Mouse (Mus musculus) heart, embryonic 13.5 days (tissue): ENCODE measurements around the gene Sgta. TPM values are rescaled to one million over a fixed set of nuclear protein-coding genes. Genes with fewer than 3 reads are reported as not detected.

Source experiments
- ATAC-seq: fragments of 200-750 bp; cut with Nextera tagmentation; 2 replicates; pipeline ENCODE4 v1.8.0; 2017; ENCODE audit warnings: moderate TSS enrichment; ENCODE audit not compliant: insufficient number of reproducible peaks, low FRiP score, low TSS enrichment; ENCODE audit errors: extremely low read depth
- H3K27ac ChIP-seq: fragments of 300-500 bp; sonication (generic); replicated peaks from 2 replicates; pipeline ENCODE4 v1.5.1; 2015; ENCODE audit warnings: moderate library complexity, mild to moderate bottlenecking, inconsistent platforms
- H3K27me3 ChIP-seq: fragments of 300-500 bp; sonication (generic); replicated peaks from 2 replicates; pipeline ENCODE4 v1.6.1; 2015; ENCODE audit warnings: mild to moderate bottlenecking, inconsistent platforms
- H3K36me3 ChIP-seq: fragments of 300-500 bp; sonication (generic); 2 replicates; pipeline ENCODE4 v1.6.1; 2015; ENCODE audit warnings: mild to moderate bottlenecking, inconsistent platforms
- H3K4me1 ChIP-seq: fragments of 300-500 bp; sonication (generic); 2 replicates; pipeline ENCODE4 v1.6.1; 2015; ENCODE audit warnings: inconsistent platforms
- H3K4me2 ChIP-seq: fragments of 300-500 bp; sonication (generic); 2 replicates; pipeline ENCODE4 v1.6.1; 2015; ENCODE audit warnings: inconsistent platforms, mild to moderate bottlenecking, moderate library complexity
- H3K4me3 ChIP-seq: fragments of 300-500 bp; sonication (generic); 2 replicates; pipeline ENCODE4 v1.5.1; 2015; ENCODE audit warnings: moderate library complexity, mild to moderate bottlenecking, inconsistent platforms
- H3K9ac ChIP-seq: fragments of 300-500 bp; sonication (generic); 2 replicates; pipeline ENCODE4 v1.6.1; 2015; ENCODE audit warnings: inconsistent platforms, mild to moderate bottlenecking, moderate library complexity
- H3K9me3 ChIP-seq: fragments of 300-500 bp; sonication (generic); 2 replicates; pipeline ENCODE4 v1.6.1; 2016; ENCODE audit warnings: inconsistent platforms
- WGBS: fragments of 180-500 bp; shearing (Covaris S2); methylation state at CpG from one replicate; pipeline ENCODE4 v1.1.7; 2015; ENCODE audit warnings: mixed read lengths; 5-methylcytosine and 5-hydroxymethylcytosine counted together
- microRNA-seq: library from miRNA; unstranded; fragments of <30 nt; microRNA quantifications from one replicate; pipeline ENCODE4, GENCODE M21; 2016
- polyA plus RNA-seq: library from polyadenylated mRNA; unstranded; fragments of >200 nt; fragmentation: Nextera tagmentation; extraction: Ambion mirVana; gene quantifications from 2 replicates; pipeline ENCODE4 v1.2.1, GENCODE M21; 2015

Gene Sgta
- polyA plus RNA-seq, 1 experiment from 2014 or later = 152 TPM

DNA sequence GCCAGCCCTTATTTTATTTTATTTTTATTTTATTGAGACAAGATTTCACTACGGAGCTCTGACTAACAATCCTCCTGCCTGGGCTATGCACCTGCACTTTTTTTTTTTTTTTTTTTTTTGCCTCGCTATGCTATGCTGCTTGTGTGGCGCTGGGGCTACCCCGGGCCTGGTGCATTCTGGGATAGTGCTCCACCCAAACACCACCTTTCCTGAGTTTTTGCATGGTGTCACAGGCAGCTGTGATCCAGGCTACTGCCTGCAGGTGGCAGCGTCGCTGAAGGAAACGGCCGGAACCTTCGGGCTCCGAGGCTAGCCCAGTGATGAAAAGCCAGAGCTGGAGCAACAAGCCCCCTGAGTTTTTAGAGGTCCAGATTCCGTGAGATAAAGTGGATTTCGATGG is 61.2 kb downstream of the Sgta start:
- Histone ChIP-seq H3K4me1 (peaks cover 30% of the 10 kb centered on the region), H3K4me3 (no peak overlapping the region), H3K27me3 (peaks cover 65% of the 10 kb centered on the region), H3K27ac (no peak overlapping the region), H3K4me2 (no peak overlapping the region), H3K9ac (no peak overlapping the region), H3K9me3 (no peaks in the 10 kb centered on the region; the same call in 1 of the 2 replicates), H3K36me3 (no peaks in the 10 kb centered on the region)
- no peak for ATAC-seq
- WGBS = 11% methylated on average over 12 of the region's 12 CpGs

DNA sequence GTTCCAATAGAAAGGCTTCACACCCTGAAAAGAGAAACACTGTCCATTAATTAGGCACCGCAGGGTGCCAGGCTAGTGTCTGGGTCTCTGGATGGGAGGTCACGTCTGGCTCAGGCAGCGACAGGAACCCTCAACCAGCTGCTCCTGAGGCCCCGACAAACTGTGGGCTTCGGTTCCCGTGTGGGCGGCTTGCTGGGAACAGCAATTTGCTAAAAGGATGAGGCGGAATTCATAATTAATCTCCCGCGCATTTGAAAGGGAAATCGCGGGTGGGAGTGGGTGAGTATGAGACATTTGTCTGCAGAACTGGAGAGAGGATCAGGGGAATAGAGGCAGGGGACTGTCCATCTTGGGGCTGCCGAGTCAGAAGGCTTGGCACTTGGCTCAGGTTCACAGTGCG is 62.0 kb downstream of the Sgta start:
- H3K27me3 ChIP-seq = peaks cover 73% of the 10 kb centered on the region
- H3K9ac ChIP-seq = no peak overlapping the region
- ATAC-seq = no peak

GRCm38 (mm10) chr10:80997332-80997731 is 62.6 kb downstream of the Sgta start:
- Histone ChIP-seq H3K27ac (no peak overlapping the region), H3K9ac (no peak overlapping the region), H3K4me3 (no peak overlapping the region), H3K4me1 (peaks cover 30% of the 10 kb centered on the region), H3K27me3 (peaks cover 79% of the 10 kb centered on the region), H3K9me3 (no peaks in the 10 kb centered on the region; the same call in 1 of the 2 replicates), H3K4me2 (no peak overlapping the region), H3K36me3 (no peaks in the 10 kb centered on the region)
- 75% methylated on average over 8 of the region's 8 CpGs for WGBS
- no peak for ATAC-seq

More for the DNA sequence above, 62.0 kb downstream of the Sgta start:
- 36% methylated on average over 14 of the region's 14 CpGs for WGBS
- H3K4me1 ChIP-seq = peaks cover 30% of the 10 kb centered on the region
- H3K27ac ChIP-seq = no peak overlapping the region
- no peak overlapping the region for H3K4me2 ChIP-seq
- H3K36me3 ChIP-seq = no peaks in the 10 kb centered on the region
- no peak overlapping the region for H3K4me3 ChIP-seq
- H3K9me3 ChIP-seq = no peaks in the 10 kb centered on the region; the same call in 1 of the 2 replicates

DNA sequence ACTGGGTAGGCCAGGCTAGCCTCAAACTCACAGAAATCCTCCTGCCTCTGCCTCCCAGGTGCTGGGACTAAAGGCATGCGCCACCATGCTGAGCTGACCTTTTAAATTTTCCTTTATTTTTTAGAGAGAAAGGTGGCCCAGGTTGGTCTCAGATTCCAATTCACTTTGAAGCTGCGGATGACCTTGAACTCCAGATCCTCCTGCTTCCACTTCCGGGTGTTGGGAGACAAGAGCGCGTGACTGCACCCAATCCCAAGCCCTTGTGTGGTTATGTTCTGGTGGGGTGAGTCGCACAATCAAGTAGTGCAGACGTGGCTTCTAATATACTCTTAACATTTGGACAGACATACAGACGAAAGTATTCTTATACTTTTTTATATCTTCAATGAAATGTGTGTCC is 63.5 kb downstream of the Sgta start:
- ATAC-seq = no peak
- Histone ChIP-seq H3K9ac (no peak overlapping the region), H3K27me3 (peaks cover 79% of the 10 kb centered on the region), H3K36me3 (no peaks in the 10 kb centered on the region), H3K4me1 (peaks cover 27% of the 10 kb centered on the region), H3K27ac (no peak overlapping the region), H3K4me2 (no peak overlapping the region), H3K9me3 (no peaks in the 10 kb centered on the region; the same call in 1 of the 2 replicates), H3K4me3 (no peak overlapping the region)
- WGBS = 87% methylated on average over 8 of the region's 8 CpGs

DNA sequence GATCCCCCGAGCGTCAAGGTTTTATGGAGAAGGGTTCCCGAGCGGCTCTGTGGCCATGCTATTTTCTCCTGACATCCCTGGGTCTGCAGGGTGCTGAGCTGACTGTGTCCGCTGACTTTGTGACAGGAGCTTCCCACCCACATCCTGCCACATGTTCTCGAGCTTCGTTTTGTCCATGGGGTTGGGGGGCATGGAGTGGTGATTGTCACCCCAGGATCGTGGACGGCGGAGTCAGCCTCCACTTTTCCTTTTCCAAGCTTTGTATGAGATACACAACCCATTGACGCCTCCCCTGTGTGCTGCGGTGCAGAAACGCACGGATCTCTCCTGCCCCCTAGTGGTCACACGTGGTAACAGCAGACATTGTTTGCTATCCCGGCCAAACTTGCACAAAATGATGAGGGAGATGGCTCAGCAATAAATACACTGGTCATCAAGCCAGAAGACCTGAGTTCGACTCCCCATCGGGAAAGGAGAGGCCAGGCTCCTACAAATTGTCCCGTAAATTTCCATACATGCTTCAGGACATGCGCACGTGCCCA is 64.8 kb downstream of the Sgta start:
- Histone ChIP-seq H3K27ac (no peak overlapping the region), H3K4me2 (peak overlapping the region; percentile 51), H3K4me1 (peaks cover 14% of the 10 kb centered on the region; the same call in 1 of the 2 replicates), H3K27me3 (peaks cover 66% of the 10 kb centered on the region), H3K36me3 (no peaks in the 10 kb centered on the region), H3K4me3 (0 out of 2 replicates have a peak overlapping the region, but pooled peaks have one; percentile 11), H3K9ac (0 out of 2 replicates have a peak overlapping the region, but pooled peaks have one; percentile 57), H3K9me3 (no peaks in the 10 kb centered on the region; the same call in 1 of the 2 replicates)
- 10% methylated on average over 21 of the region's 21 CpGs for WGBS
- no peak for ATAC-seq

DNA sequence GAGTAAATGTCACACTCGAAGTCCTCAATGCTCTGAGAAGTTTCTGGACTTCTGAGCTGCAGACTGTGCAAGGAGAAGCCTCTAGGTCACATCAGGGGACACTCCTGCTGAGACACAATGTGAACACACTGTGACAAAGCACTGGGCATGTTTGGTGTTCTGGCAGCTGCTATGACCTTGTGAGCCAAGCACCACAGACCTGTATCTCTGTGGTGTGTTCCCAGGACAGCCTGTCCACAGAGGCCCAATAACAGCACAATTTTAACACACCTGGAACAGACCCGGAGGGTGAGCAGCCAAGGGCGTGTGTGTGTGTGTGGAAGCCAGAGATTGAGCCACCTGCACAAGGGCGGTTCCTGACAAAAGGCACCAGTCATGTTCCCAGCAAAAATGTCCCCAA is 65.4 kb downstream of the Sgta start:
- no peak overlapping the region for H3K27ac ChIP-seq

More for the DNA sequence above, 65.4 kb downstream of the Sgta start:
- Histone ChIP-seq H3K4me1 (peaks cover 10% of the 10 kb centered on the region; the same call in 1 of the 2 replicates), H3K27me3 (peaks cover 66% of the 10 kb centered on the region), H3K9me3 (no peaks in the 10 kb centered on the region; the same call in 1 of the 2 replicates), H3K4me2 (no peak overlapping the region), H3K9ac (0 out of 2 replicates have a peak overlapping the region, but pooled peaks have one; percentile 16), H3K36me3 (no peaks in the 10 kb centered on the region), H3K4me3 (no peak overlapping the region)
- no peak for ATAC-seq
- WGBS = 46% methylated on average over 4 of the region's 4 CpGs

Small RNA genes within 50 kb of the gene (microRNA-seq; reads per million reads assigned to microRNA genes)
- gene Mir5615-1 (not detected), gene Mir5615-2 (not detected)

Other genes starting within 250 kb of the Sgta start
- 5.7 and 5.9 TPM in 2 replicates for gene Jsrp1, start 246.7 kb downstream of the Sgta start, polyA plus RNA-seq
- 2,053 and 2,109 TPM in 2 replicates for gene Oaz1, start 233.5 kb downstream of the Sgta start, polyA plus RNA-seq
- gene Lingo3, start 216.1 kb downstream of the Sgta start, polyA plus RNA-seq = 0.16 and 0.34 TPM in 2 replicates
- gene Lsm7, start 205.0 kb downstream of the Sgta start, polyA plus RNA-seq = 157 and 171 TPM in 2 replicates
- gene Sppl2b, start 204.9 kb downstream of the Sgta start, polyA plus RNA-seq = 27.7 and 28.5 TPM in 2 replicates
- gene Tmprss9, start 188.3 kb downstream of the Sgta start, polyA plus RNA-seq = 0.05 and 0.07 TPM in 2 replicates
- 285 and 314 TPM in 2 replicates for gene Timm13, start 159.2 kb downstream of the Sgta start, polyA plus RNA-seq
- gene Lmnb2, start 141.9 kb downstream of the Sgta start, polyA plus RNA-seq = 24.8 and 26.7 TPM in 2 replicates
- 29.2 and 33.9 TPM in 2 replicates for gene Gadd45b, start 130.1 kb downstream of the Sgta start, polyA plus RNA-seq
- 1.4 TPM in 2 replicates for gene Gng7, start 45.2 kb downstream of the Sgta start, polyA plus RNA-seq
- 0.06 and 0.07 TPM in 2 replicates for gene Diras1, start 34.5 kb downstream of the Sgta start, polyA plus RNA-seq
- gene Slc39a3, start 22.8 kb downstream of the Sgta start, polyA plus RNA-seq = 8.0 and 8.2 TPM in 2 replicates
- gene Thop1, start 9.9 kb upstream of the Sgta start, polyA plus RNA-seq = 29.1 and 33.8 TPM in 2 replicates
- gene Creb3l3, start 38.7 kb upstream of the Sgta start, polyA plus RNA-seq = 0.83 and 1.1 TPM in 2 replicates
- gene Map2k2, start 45.7 kb upstream of the Sgta start, polyA plus RNA-seq = 150 TPM in 2 replicates
- 19.5 and 20.1 TPM in 2 replicates for gene Zbtb7a, start 75.0 kb upstream of the Sgta start, polyA plus RNA-seq
- 35.7 and 40.3 TPM in 2 replicates for gene Pias4, start 107.7 kb upstream of the Sgta start, polyA plus RNA-seq
- 393 and 411 TPM in 2 replicates for gene Eef2, start 116.5 kb upstream of the Sgta start, polyA plus RNA-seq
- gene Dapk3, start 122.8 kb upstream of the Sgta start, polyA plus RNA-seq = 41.5 and 42.4 TPM in 2 replicates
- gene 4930442H23Rik, start 123.7 kb upstream of the Sgta start, polyA plus RNA-seq = 0.27 TPM in 1 of 2 replicates, not detected in the other
- 5.2 and 6.1 TPM in 2 replicates for gene Nmrk2, start 141.9 kb upstream of the Sgta start, polyA plus RNA-seq
- 0.43 and 0.53 TPM in 2 replicates for gene Atcay, start 170.7 kb upstream of the Sgta start, polyA plus RNA-seq
- gene Zfr2, start 173.0 kb upstream of the Sgta start, polyA plus RNA-seq = 4.1 and 6.5 TPM in 2 replicates
- 1.6 and 1.9 TPM in 2 replicates for gene Matk, start 192.8 kb upstream of the Sgta start, polyA plus RNA-seq
- gene Mrpl54, start 206.8 kb upstream of the Sgta start, polyA plus RNA-seq = 244 and 260 TPM in 2 replicates
- gene Apba3, start 206.8 kb upstream of the Sgta start, polyA plus RNA-seq = 45.4 and 51.4 TPM in 2 replicates
- 2.2 and 2.4 TPM in 2 replicates for gene Tjp3, start 231.4 kb upstream of the Sgta start, polyA plus RNA-seq
- 31.0 and 32.0 TPM in 2 replicates for gene Pip5k1c, start 232.8 kb upstream of the Sgta start, polyA plus RNA-seq